Mouse (Mus musculus) bone marrow, adult 2 months (tissue): Measurements from ENCODE around the gene Lrp1.

ENCODE experiments used
- CTCF ChIP-seq: fragments of 200-500 bp; IDR thresholded peaks from 2 replicates; pipeline ENCODE4 v1.5.1; 2011; ENCODE audit warnings: low read length, control low read depth; ENCODE audit not compliant: control insufficient read depth, insufficient read depth
- POLR2A ChIP-seq: fragments of 200-500 bp; IDR thresholded peaks from 2 replicates; pipeline ENCODE4 v1.6.1; 2011; ENCODE audit warnings: low read depth, mild to moderate bottlenecking, control low read depth, low read length, borderline replicate concordance; ENCODE audit not compliant: control insufficient read depth

GRCm38 (mm10) chr10:127542720-127543119 lies 78.2 kb downstream of the Lrp1 start:
- no peak for TF ChIP-seq CTCF
- TF ChIP-seq POLR2A: no peak
